Mouse (Mus musculus) Patski (cell line): ENCODE results near the gene Kank2. TPM values are rescaled to one million over a fixed set of nuclear protein-coding genes. Genes with fewer than 3 reads are reported as not detected.
"Not testable (repeated sequence)": the region's sequence is repeated elsewhere in the genome, so short reads cannot be mapped to it uniquely, and the experiment has no call there.

Experiments
- ATAC-seq: fragments of 100-300 bp; one replicate; pipeline ENCODE4 v1.8.0; 2021
- CTCF ChIA-PET: fragments of 350-600 bp; sonication (Branson Sonifier 250); formaldehyde crosslinking; loops from one replicate; lab custom pipeline; 2022; ENCODE audit warnings: inconsistent platforms; lab: Charles Lee
- POLR2A ChIA-PET: fragments of 350-600 bp; sonication (Branson Sonifier 250); formaldehyde crosslinking; loops from one replicate; lab custom pipeline; 2022; ENCODE audit warnings: antibody characterized with exemption, inconsistent platforms; lab: Charles Lee
- DNase-seq: peaks from one replicate; pipeline ENCODE4 v3.0.0-alpha.2; 2011; ENCODE audit warnings: low read depth, low spot score
- H3K27me3 ChIP-seq: fragments of 371-371 bp; one replicate; pipeline ENCODE4 v1.5.1; 2021
- CTCF ChIP-seq: fragments of 100-300 bp; IDR thresholded peaks from one replicate; pipeline ENCODE4 v1.5.1; 2021
- in situ Hi-C: fragments of 300-500 bp; cut with MboI; formaldehyde crosslinking; loops from 3 replicates; pipeline ENCODE4 v1.11.1; 2018; ENCODE audit warnings: low pct_unique_long_range_greater_than_20kb, mixed read lengths
- polyA plus RNA-seq: library from polyadenylated mRNA; unstranded; gene quantifications from one replicate; pipeline ENCODE4 v1.2.3, GENCODE M21; 2021

The Kank2 gene
- polyA plus RNA-seq, 1 experiment from 2014 or later: 62.4 TPM

DNA sequence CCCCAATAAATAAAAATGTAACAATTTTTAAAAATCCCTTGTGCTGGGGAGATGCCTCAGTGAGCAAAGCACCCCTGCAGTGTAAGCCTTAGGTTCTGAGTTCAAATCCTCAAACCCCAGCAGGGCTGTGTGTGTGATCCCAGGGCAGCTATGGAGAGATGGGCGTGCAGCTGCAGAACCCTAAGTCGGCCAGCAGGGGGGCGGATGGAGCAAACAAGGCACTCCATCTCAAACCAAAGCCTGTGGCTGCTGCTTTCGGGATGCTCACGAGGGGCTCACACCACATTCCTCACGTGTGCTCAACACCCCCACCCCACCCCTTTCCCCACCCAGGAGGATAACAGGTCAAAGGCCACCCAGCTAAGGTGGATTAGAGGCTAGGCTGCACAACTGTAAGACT is 11.6 kb downstream of the Kank2 start:
- no peak for TF ChIP-seq CTCF
- in situ Hi-C loops: no loop called here
- H3K27me3 ChIP-seq: no peaks in the 10 kb centered on the region
- ChIA-PET CTCF (interaction anchor here (0.9 kb wide), 1 partner anchor 17 kb away, joined by 4 read pairs; no protein-coding TSS in a partner anchor), POLR2A (no interaction called here)
- no peak for DNase-seq
- peak; percentile 62 for ATAC-seq

DNA sequence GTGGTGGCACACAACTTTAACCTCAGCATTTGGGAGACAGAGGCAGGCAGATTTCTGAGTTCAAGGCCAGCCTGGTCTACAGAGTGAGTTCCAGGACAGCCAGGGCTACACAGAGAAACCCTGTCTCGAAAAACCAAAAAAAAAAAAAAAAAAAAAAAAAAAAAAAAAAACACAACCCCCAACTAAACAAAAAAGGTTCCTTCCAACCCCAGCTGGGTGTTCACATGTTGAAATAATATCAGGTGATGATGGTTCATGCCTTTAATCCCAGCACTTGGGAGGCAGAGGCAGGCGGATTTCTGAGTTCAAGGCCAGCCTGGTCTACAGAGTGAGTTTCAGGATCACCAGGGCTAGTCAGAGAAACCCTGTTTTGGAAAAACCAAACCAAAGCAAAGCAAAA is 12.2 kb downstream of the Kank2 start:
- ATAC-seq, H3K27me3 ChIP-seq, DNase-seq, in situ Hi-C loops: not testable (repeated sequence)
- ChIA-PET CTCF (interaction anchor here (0.9 kb wide), 1 partner anchor 18 kb away, joined by 4 read pairs; no protein-coding TSS in a partner anchor), POLR2A (interaction anchor here (0.6 kb wide), 1 partner anchor 9 kb away, joined by 4 read pairs; no protein-coding TSS in a partner anchor)

DNA sequence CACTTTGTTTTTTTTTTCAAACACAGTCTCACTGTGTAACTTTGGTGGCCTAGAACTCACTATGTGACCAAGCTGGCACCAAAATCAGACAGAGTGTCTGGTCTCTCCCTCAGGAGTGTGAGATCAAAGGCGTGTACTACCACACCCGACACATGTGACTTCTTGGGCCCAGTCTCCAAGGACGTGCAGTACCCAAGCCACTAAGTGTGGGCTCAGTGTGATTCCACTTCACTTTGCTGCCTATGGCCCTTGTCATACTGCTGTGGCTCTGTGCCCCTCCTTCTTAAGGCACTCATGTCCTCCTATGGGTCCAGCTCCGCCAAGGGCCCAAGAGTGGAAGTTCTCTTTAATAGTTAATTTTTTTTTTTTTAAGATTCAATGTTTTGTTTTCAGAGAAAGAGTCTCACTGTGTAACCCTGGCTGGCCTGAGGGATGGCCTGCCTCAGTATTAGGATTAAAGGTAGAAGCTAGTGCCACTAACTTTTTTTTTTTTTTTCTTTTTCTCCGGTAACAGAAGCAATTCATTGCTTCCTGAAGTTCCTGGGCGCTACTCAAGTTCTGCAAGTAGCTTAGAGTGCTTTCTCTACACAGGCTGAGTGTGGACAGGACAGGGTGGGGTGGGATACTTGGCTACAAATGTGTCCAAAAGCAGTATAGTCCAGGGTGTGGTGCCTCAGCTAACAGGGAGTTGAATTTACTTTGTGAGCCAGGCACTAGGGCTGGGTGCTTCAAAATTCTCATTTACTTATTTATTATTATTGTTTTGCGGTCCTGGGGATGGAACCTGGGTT is 13.8 kb downstream of the Kank2 start:
- TF ChIP-seq CTCF: no peak
- ChIA-PET POLR2A (no interaction called here), CTCF (interaction anchor here (1.1 to 1.5 kb wide), 3 partner anchors 20 to 182 kb away, joined by 3 to 6 read pairs (median 3); no protein-coding TSS in a partner anchor)
- DNase-seq: no peak
- no peaks in the 10 kb centered on the region for H3K27me3 ChIP-seq
- in situ Hi-C loops: no loop called here
- no peak for ATAC-seq

DNA sequence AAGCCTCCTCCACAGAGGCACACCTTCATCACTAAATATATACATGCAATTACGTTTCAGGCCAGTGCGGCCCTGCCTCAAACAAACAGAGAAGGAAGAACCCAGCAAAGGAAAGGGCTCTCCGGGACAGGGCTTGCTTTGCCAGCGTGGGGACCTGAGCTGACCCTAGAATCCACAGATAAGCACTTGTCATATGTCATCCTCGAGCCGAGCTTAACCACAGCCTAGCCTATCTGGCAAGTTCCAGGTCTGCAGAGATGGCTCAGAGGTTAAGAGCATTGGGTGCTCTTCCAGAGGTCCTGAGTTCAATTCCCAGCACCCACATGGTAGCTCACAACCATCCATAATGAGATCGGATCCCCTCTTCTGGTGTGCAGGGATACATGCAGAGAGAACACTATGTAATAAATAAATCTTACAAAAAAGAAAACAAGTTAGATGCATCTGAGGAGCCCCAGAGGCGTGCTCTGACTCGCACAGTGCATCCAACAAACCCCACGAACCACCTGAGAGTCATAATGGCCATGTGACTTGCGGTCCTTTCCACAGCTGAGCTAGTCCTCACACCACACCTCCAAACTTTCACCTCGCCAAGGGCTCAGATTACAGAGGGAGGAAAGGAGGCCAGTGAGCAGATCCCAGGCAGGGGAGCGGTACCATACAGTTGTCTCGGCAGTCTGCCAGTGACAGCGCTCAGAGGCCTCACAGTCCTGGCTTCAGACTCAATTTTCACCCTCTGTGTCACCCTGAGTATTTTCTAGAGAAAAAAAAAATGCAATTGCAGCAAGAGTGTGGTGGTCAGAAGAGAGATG is 16.7 kb downstream of the Kank2 start:
- CTCF ChIA-PET: no interaction called here
- H3K27me3 ChIP-seq: no peaks in the 10 kb centered on the region
- DNase-seq: no peak
- in situ Hi-C loops: no loop called here
- no peak for TF ChIP-seq CTCF
- POLR2A ChIA-PET: no interaction called here
- ATAC-seq: no peak

DNA sequence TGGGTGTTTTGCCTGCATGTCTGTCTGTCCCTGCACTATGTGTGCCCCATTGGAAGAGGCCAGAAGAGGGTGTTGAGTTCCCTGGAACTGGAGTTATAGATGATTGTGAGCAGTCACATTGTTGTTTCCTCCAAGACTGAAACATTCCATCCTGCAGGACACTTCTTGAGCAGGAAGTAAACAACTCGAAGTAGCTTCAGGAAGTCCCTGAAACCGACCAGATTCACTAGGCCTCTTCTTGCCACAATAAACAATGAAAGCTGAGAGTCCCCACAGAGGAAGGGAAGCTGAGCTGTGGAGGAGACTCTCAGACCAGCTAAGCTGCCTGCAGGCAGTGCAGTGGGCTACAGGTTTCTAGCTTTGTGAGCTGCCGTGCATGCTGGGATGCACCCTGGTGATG is 20.8 kb downstream of the Kank2 start:
- CTCF ChIA-PET: interaction anchor here (1.0 to 1.2 kb wide), 2 partner anchors 17 to 26 kb away, joined by 3 to 4 read pairs; no protein-coding TSS in a partner anchor
- POLR2A ChIA-PET: no interaction called here
- DNase-seq (no peak), ATAC-seq (no peak)
- no peak for TF ChIP-seq CTCF
- H3K27me3 ChIP-seq: no peaks in the 10 kb centered on the region
- in situ Hi-C loops: no loop called here

DNA sequence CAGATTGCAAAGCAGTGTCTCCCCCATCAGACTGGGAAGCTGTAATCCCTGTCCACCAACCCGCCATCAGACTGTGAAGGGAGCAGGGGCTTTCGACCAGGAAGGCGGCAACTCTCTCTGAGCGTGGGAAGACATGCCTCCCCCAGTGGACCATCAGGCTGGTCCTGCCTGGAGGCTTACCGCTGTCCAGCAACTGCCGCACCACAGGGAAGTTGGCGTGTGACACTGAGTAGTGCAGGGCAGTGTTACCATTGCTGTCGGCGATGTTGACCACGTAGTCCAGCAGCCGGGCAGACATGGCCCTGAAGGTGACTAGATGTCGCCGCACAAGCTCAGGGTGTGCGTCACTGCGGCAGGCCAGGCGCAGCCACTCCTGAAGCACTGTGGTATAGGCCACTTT is 24.2 kb downstream of the Kank2 start:
- DNase-seq (no peak), ATAC-seq (no peak)
- ChIA-PET POLR2A (no interaction called here), CTCF (no interaction called here)
- in situ Hi-C loops: no loop called here
- TF ChIP-seq CTCF: no peak
- H3K27me3 ChIP-seq: no peaks in the 10 kb centered on the region

DNA sequence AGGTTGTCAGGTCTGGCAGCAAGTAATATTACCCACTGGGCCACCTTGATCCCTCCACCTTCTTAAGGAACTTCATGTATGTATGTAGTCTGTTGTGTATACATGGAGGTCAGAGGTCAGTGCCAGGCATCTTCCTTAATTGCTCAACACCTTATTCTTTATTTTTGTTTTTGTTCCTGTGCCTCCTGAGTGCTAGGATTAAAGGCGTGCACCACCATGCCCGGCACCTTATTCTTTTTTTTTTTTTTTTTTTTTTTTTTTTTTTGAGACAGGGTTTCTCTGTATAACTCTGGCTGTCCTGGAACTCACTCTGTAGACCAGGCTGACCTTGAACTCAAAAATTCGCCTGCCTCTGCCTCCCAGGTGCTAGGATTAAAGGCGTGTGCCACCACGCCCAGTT is 25.1 kb downstream of the Kank2 start:
- ATAC-seq, CTCF ChIA-PET, POLR2A ChIA-PET, in situ Hi-C loops, H3K27me3 ChIP-seq, DNase-seq: not testable (repeated sequence)

DNA sequence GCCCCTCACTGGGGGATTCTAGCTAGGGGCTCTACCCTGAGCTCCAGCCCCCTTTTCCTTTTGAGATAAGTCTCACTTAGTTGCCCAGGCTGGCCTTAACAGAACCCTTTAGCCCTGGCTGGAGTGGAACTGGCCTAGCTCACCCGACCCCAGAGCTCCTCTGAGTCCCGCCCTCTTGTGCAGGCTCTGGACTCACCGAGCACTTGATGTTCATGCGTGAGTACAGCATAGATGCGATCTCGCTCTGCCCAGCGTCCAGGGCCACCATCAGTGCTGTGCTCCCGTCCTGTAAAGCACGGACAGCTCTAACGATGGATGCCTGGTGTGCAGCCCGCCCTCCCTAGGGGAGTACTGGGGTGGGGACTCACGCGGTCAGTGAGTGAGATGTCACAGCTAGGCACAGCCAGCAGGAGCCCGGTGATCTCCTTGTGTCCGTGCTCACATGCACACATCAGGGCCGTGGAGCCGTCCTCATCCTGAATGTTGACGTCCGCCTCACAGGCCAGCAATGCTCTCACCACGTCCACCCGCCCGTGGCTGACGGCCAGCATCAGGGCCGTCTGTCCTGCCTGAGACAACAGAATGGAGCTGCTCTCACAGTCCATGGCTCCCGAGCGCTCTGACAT is 28.9 kb downstream of the Kank2 start:
- POLR2A ChIA-PET: no interaction called here
- CTCF ChIA-PET: interaction anchor here (0.8 to 2.1 kb wide), 3 partner anchors 9 to 46 kb away, joined by 3 to 8 read pairs (median 3); partner anchors contain the start of gene Spc24
- ATAC-seq (no peak), DNase-seq (no peak)
- in situ Hi-C loops: no loop called here
- H3K27me3 ChIP-seq: no peaks in the 10 kb centered on the region
- TF ChIP-seq CTCF: no peak

DNA sequence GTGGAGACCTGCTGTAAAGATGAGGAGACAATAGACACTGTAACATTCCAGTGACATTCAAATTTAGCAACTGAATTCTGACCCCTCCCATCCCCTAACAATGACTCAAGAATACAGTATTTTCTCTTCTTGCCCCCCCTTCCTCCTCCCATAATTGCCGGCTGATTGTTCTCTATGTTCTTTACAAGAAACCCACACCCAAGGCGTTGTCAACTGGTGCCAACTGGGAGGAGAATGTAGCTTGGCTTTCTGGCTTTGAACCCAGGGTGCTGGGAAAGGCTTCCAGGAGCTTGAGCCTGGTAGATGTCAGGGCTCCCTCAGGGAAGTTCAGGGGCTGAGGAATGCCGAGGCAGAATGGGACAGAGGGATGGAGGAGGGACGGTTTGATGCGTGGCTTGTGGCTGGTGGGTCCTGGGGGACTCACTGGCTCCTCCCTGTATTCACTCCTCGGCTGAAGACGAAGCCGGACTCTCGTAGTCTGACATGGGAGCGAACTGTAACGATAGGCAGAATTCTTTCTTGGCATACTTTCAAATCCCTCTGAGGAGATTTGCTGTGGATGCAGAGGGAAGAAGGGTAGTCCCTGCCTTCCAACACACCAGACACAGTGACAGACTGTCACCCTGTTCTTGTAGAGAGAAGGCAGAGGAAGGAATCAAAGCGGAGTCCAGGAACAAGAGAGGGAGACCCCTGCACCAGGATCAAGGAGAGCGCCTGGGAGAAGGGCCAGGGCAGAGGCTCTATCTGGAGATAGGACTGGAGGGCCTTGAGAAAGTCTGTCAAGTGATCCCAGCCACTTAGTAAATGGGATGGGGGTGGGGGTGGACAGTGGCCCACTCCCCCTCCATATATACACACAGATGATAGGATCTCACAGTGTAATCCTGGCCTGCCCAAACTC is 29.8 kb downstream of the Kank2 start:
- ATAC-seq (no peak), DNase-seq (no peak)
- no peak for TF ChIP-seq CTCF
- ChIA-PET CTCF (interaction anchor here (0.8 to 2.1 kb wide), 3 partner anchors 8 to 45 kb away, joined by 3 to 8 read pairs (median 3); partner anchors contain the start of gene Spc24), POLR2A (interaction anchor here (0.6 kb wide), 1 partner anchor 70 kb away, joined by 3 read pairs; no protein-coding TSS in a partner anchor)
- no peaks in the 10 kb centered on the region for H3K27me3 ChIP-seq
- in situ Hi-C loops: no loop called here
